Mouse (Mus musculus) heart, postnatal 0 days (tissue): ENCODE results near the gene Ppp1r37. TPM values are rescaled to one million over a fixed set of nuclear protein-coding genes. Genes with fewer than 3 reads are reported as not detected.

Experiments
- ATAC-seq: fragments of 200-750 bp; cut with Nextera tagmentation; 2 replicates; pipeline ENCODE4 v1.8.0; 2017; ENCODE audit warnings: low read depth, moderate number of reproducible peaks, moderate library complexity; ENCODE audit not compliant: insufficient read depth
- DNase-seq: peaks from one replicate; pipeline ENCODE4 v3.0.0-alpha.2; 2016; ENCODE audit warnings: low spot score
- H3K27ac ChIP-seq: fragments of 300-500 bp; sonication (generic); 2 replicates; pipeline ENCODE4 v1.5.1; 2014; ENCODE audit warnings: low read depth, mild to moderate bottlenecking
- H3K27me3 ChIP-seq: fragments of 300-500 bp; sonication (generic); 2 replicates; pipeline ENCODE4 v1.6.1; 2014; ENCODE audit warnings: low read length, mixed read lengths; ENCODE audit not compliant: control insufficient read depth, insufficient read depth
- H3K36me3 ChIP-seq: fragments of 300-500 bp; sonication (generic); replicated peaks from 2 replicates; pipeline ENCODE4 v1.6.1; 2014; ENCODE audit warnings: low read length, mixed read lengths; ENCODE audit not compliant: control insufficient read depth, insufficient read depth
- H3K4me1 ChIP-seq: fragments of 300-500 bp; sonication (generic); 2 replicates; pipeline ENCODE4 v1.6.1; 2014; ENCODE audit warnings: antibody characterized with exemption; ENCODE audit not compliant: control insufficient read depth, insufficient read depth
- H3K4me2 ChIP-seq: fragments of 300-500 bp; sonication (generic); 2 replicates; pipeline ENCODE4 v1.6.1; 2014; ENCODE audit warnings: low read depth, mild to moderate bottlenecking, low read length, moderate library complexity
- H3K4me3 ChIP-seq: fragments of 300-500 bp; sonication (generic); 2 replicates; pipeline ENCODE4 v1.5.1; 2014; ENCODE audit warnings: low read depth, low read length
- H3K9ac ChIP-seq: fragments of 300-500 bp; sonication (generic); replicated peaks from 2 replicates; pipeline ENCODE4 v1.6.1; 2014; ENCODE audit warnings: low read depth, low read length, mixed read lengths
- H3K9me3 ChIP-seq: fragments of 300-500 bp; sonication (generic); replicated peaks from 2 replicates; pipeline ENCODE4 v1.6.1; 2016; ENCODE audit warnings: low read length; ENCODE audit not compliant: control insufficient read depth
- CTCF ChIP-seq: IDR thresholded peaks from 2 replicates; pipeline ENCODE4 v1.5.1; 2016; ENCODE audit warnings: antibody characterized with exemption, control low read depth, low read depth
- EP300 ChIP-seq: IDR thresholded peaks from 2 replicates; pipeline ENCODE4 v1.6.1; 2016; ENCODE audit warnings: antibody characterized with exemption, low read depth
- WGBS: fragments of 180-500 bp; shearing (Covaris S2); extraction: QIAGEN DNeasy Blood & Tissue Kit; methylation state at CpG from one replicate; pipeline ENCODE4 v1.1.7; 2014; 5-methylcytosine and 5-hydroxymethylcytosine counted together
- polyA plus RNA-seq: library from polyadenylated mRNA; unstranded; fragments of >200 nt; fragmentation: Nextera tagmentation; extraction: Ambion mirVana; gene quantifications from 2 replicates; pipeline ENCODE4 v1.2.1, GENCODE M21; 2015
- total RNA-seq: library from RNA; depleted of rRNA; stranded (reverse); fragments of >200 nt; gene quantifications from 2 replicates; pipeline ENCODE4 v1.2.3, GENCODE M21; 2014; ENCODE audit warnings: low replicate concordance

Gene Ppp1r37
- total and polyA plus RNA-seq, 2 experiments from 2014 or later, result 12.6 to 40.6 TPM

- H3K27me3 ChIP-seq, result no peaks in the 10 kb centered on the region
- no peak overlapping the region for H3K9ac ChIP-seq
- no peak overlapping the region for H3K4me3 ChIP-seq
- H3K36me3 ChIP-seq, result no peaks in the 10 kb centered on the region
- DNase-seq (no peak), ATAC-seq (no peak)
- H3K27ac ChIP-seq, result no peak overlapping the region
- no peaks in the 10 kb centered on the region for H3K9me3 ChIP-seq
- H3K4me1 ChIP-seq, result peaks cover 17% of the 10 kb centered on the region; the same call in 1 of the 2 replicates
- no peak for TF ChIP-seq EP300
- TF ChIP-seq CTCF, result 0 out of 2 replicates have a peak, but pooled peaks have one; percentile 12
- no peak overlapping the region for H3K4me2 ChIP-seq
- WGBS, result 43% methylated on average over 6 of the region's 6 CpGs
Observed at GRCm38 (mm10) chr7:19506326-19506725, 56.5 kb downstream of the Ppp1r37 start.

- Histone ChIP-seq H3K4me3 (no peak overlapping the region), H3K9me3 (no peaks in the 10 kb centered on the region), H3K27me3 (no peaks in the 10 kb centered on the region), H3K27ac (no peak overlapping the region), H3K4me1 (peaks cover 10% of the 10 kb centered on the region; the same call in 1 of the 2 replicates), H3K9ac (no peak overlapping the region), H3K4me2 (no peak overlapping the region), H3K36me3 (no peaks in the 10 kb centered on the region)
- 27% methylated on average over 5 of the region's 5 CpGs for WGBS
- ATAC-seq, result no peak
- DNase-seq, result no peak
- TF ChIP-seq EP300, result no peak
- peak; percentile 92 for TF ChIP-seq CTCF
Observed at GRCm38 (mm10) chr7:19503481-19504068, 59.3 kb downstream of the Ppp1r37 start.

- ATAC-seq, result no peak
- no peak for DNase-seq
- no peak for TF ChIP-seq CTCF
- TF ChIP-seq EP300, result no peak
- Histone ChIP-seq H3K4me2 (no peak overlapping the region), H3K9me3 (no peaks in the 10 kb centered on the region), H3K27me3 (no peaks in the 10 kb centered on the region), H3K27ac (no peak overlapping the region), H3K36me3 (no peaks in the 10 kb centered on the region), H3K4me3 (no peak overlapping the region), H3K9ac (no peak overlapping the region), H3K4me1 (no peaks in the 10 kb centered on the region)
- WGBS, result 78% methylated on average over 4 of the region's 4 CpGs
Observed at GRCm38 (mm10) chr7:19501658-19502057, 61.2 kb downstream of the Ppp1r37 start.

GRCm38 (mm10) chr7:19500420-19501363, 62.2 kb downstream of the Ppp1r37 start:
- Histone ChIP-seq H3K4me3 (no peak overlapping the region), H3K9me3 (no peaks in the 10 kb centered on the region), H3K36me3 (no peaks in the 10 kb centered on the region), H3K4me2 (no peak overlapping the region), H3K9ac (no peak overlapping the region), H3K4me1 (no peaks in the 10 kb centered on the region), H3K27ac (no peak overlapping the region), H3K27me3 (no peaks in the 10 kb centered on the region)
- no peak for DNase-seq
- TF ChIP-seq EP300, result no peak
- no peak for TF ChIP-seq CTCF
- WGBS, result 66% methylated on average over 12 of the region's 12 CpGs
- no peak for ATAC-seq

- DNase-seq (no peak), ATAC-seq (no peak)
- H3K4me3 ChIP-seq, result no peak overlapping the region
- H3K9ac ChIP-seq, result no peak overlapping the region
- WGBS, result 51% methylated on average over 4 of the region's 4 CpGs
- no peaks in the 10 kb centered on the region for H3K4me1 ChIP-seq
- H3K27ac ChIP-seq, result no peak overlapping the region
- H3K36me3 ChIP-seq, result no peaks in the 10 kb centered on the region
- no peak overlapping the region for H3K4me2 ChIP-seq
- H3K27me3 ChIP-seq, result no peaks in the 10 kb centered on the region
- no peak for TF ChIP-seq CTCF
- TF ChIP-seq EP300, result no peak
- no peaks in the 10 kb centered on the region for H3K9me3 ChIP-seq
Observed at GRCm38 (mm10) chr7:19498326-19498725, 64.5 kb downstream of the Ppp1r37 start.
